8 mouse cellular contexts compared by ENCODE assay signal in genomic region chr11:58010226-58010781, GRCm38 (mm10). TPM values are rescaled to one million over a fixed set of nuclear protein-coding genes. Genes with fewer than 3 reads are reported as not detected.
A peak's percentile ranks its signal among the peaks of the same experiment; 100 is the strongest.
DNase-seq lines count a peak whose midpoint lies in the region; ATAC-seq and TF ChIP-seq lines count a peak whose summit lies in the region.

No protein-coding gene starts in this region.

- TF ChIP-seq CTCF in kidney, adult 2 months (conservative IDR thresholded peaks at IDR 0.05; ENCODE audit: insufficient read depth, insufficient read length, low read depth, low read length): no peak
- no peak for TF ChIP-seq CTCF in liver, adult 2 months (IDR thresholded peaks at IDR 0.05; ENCODE audit: low read depth, low read length)

- H3K4me1 ChIP-seq in kidney, adult 2 months (ENCODE audit: control insufficient read depth, insufficient read depth, low read length): peaks cover 9% of the 10 kb centered on the region; the same call in 1 of the 2 replicates
- H3K4me1 ChIP-seq in brown adipose tissue, adult 24 weeks (ENCODE audit: control insufficient read depth, insufficient read depth, insufficient read length, low read length): peaks cover 8% of the 10 kb centered on the region
- H3K4me1 ChIP-seq in heart, embryonic 12.5 days (replicated peaks): peaks cover 35% of the 10 kb centered on the region
- H3K4me1 ChIP-seq in liver, adult 2 months (ENCODE audit: control insufficient read depth, insufficient read depth, low read length): peaks cover 21% of the 10 kb centered on the region

- DNase-seq in kidney, adult 2 months: peak; percentile 34
- DNase-seq in kidney, postnatal 25 days: no peak
- DNase-seq in liver, adult 2 months (ENCODE audit: extremely low read depth, low read depth, low spot score): peak; percentile 97
- peak; percentile 53 for DNase-seq in thymus, postnatal 25 days
- no peak for DNase-seq in gastrocnemius, postnatal 10 days

- H3K79me2 ChIP-seq in liver, adult 2 months (ENCODE audit: control insufficient read depth, insufficient read depth, low read length): peaks cover 35% of the 10 kb centered on the region

- no peaks in the 10 kb centered on the region for H3K27me3 ChIP-seq in kidney, adult 2 months (replicated peaks; ENCODE audit: control insufficient read depth, insufficient read depth, low read length)
- H3K27me3 ChIP-seq in heart, embryonic 12.5 days (replicated peaks): no peaks in the 10 kb centered on the region
- no peaks in the 10 kb centered on the region for H3K27me3 ChIP-seq in liver, adult 2 months (ENCODE audit: control insufficient read depth, insufficient read depth, low read length)

- TF ChIP-seq POLR2A in kidney, adult 2 months (IDR thresholded peaks at IDR 0.05; ENCODE audit: low read depth, low read length): no peak
- TF ChIP-seq POLR2A in liver, adult 2 months (IDR thresholded peaks at IDR 0.05; ENCODE audit: extremely low read depth, insufficient read depth, low read length): peak; percentile 16; the same call in 1 of the 2 replicates

- H3K4me3 ChIP-seq in kidney, adult 2 months (ENCODE audit: insufficient read depth, low read depth, low read length): peak overlapping the region; percentile 76
- peak overlapping the region; percentile 83 for H3K4me3 ChIP-seq in brown adipose tissue, adult 24 weeks (ENCODE audit: insufficient read depth, low read depth, low read length)
- H3K4me3 ChIP-seq in heart, embryonic 12.5 days: peak overlapping the region; percentile 96
- H3K4me3 ChIP-seq in liver, adult 2 months (ENCODE audit: insufficient read depth, low read depth, low read length): peak overlapping the region; percentile 96

- H3K27ac ChIP-seq in kidney, adult 2 months (ENCODE audit: insufficient read depth, low read depth, low read length): peak overlapping the region; percentile 77
- H3K27ac ChIP-seq in brown adipose tissue, adult 24 weeks (replicated peaks; ENCODE audit: low read depth, low read length): peak overlapping the region; percentile 68
- H3K27ac ChIP-seq in heart, embryonic 12.5 days (ENCODE audit: poor library complexity, severe bottlenecking): peak overlapping the region; percentile 95
- peak overlapping the region; percentile 86 for H3K27ac ChIP-seq in liver, adult 2 months (replicated peaks; ENCODE audit: insufficient read depth, low read depth, low read length)

- 3% methylated on average over 16 of the region's 16 CpGs for WGBS in kidney, adult 2 months
- 3% methylated on average over 16 of the region's 16 CpGs for WGBS in heart, embryonic 12.5 days
- under 1% methylated on average over 16 of the region's 16 CpGs for WGBS in liver, adult 2 months

- no peak for ATAC-seq in heart, embryonic 12.5 days (ENCODE audit: insufficient number of reproducible peaks, low FRiP score)
- peak; percentile 74 for ATAC-seq in monocyte, adult 5-6 weeks (replicated peaks; ENCODE audit: insufficient number of reproducible peaks, low FRiP score, low TSS enrichment, poor library complexity, severe bottlenecking)

- H3K9me3 ChIP-seq in heart, embryonic 12.5 days (replicated peaks): no peaks in the 10 kb centered on the region

- H3K36me3 ChIP-seq in kidney, adult 2 months (ENCODE audit: control insufficient read depth, insufficient read depth, low read length): no peaks in the 10 kb centered on the region
- no peaks in the 10 kb centered on the region for H3K36me3 ChIP-seq in heart, embryonic 12.5 days
- H3K36me3 ChIP-seq in liver, adult 2 months (ENCODE audit: control insufficient read depth, insufficient read depth, low read length): no peaks in the 10 kb centered on the region

- peak overlapping the region; percentile 84 for H3K4me2 ChIP-seq in heart, embryonic 12.5 days

- peak overlapping the region; percentile 98 for H3K9ac ChIP-seq in heart, embryonic 12.5 days
- peak overlapping the region; percentile 98 for H3K9ac ChIP-seq in liver, adult 2 months (ENCODE audit: low read depth, low read length)

RNA-seq across cellular contexts. Expression of gene Larp1, which starts 1.4 kb away (rescaled TPM):
- polyA plus RNA-seq in kidney, adult 2 months (2012; rRNA removed): 35.3 and 36.8 TPM in 2 replicates
- 14.1 and 21.8 TPM in 2 replicates for polyA plus RNA-seq in brown adipose tissue, adult 24 weeks (2012; ENCODE audit: insufficient read depth, insufficient read length, missing spikeins)
- polyA plus RNA-seq in heart, embryonic 12.5 days (2016; fragmentation: Nextera tagmentation; extraction: Ambion mirVana): 17.5 and 18.3 TPM in 2 replicates
- total RNA-seq in liver, adult 2 months (2014; rRNA removed): 19.7 and 31.4 TPM in 2 replicates
- 34.7 and 39.8 TPM in 2 replicates for polyA plus RNA-seq in liver, adult 2 months (2012; rRNA removed)
- total RNA-seq in monocyte, adult 5-6 weeks (2017): 26.3 to 50.9 TPM (median 33.5 TPM) in 3 replicates
- 10 to 100 TPM; 78.2 to 88.3 TPM for total RNA-seq in gastrocnemius, postnatal 10 days (2021)

Comparison
In these comparisons a context has a peak if more than half of its experiments do, and no peak if none do; other contexts are left out.
1. DNase-seq: peak in kidney, adult 2 months (single experiment), liver, adult 2 months (single experiment) and thymus, postnatal 25 days (single experiment); none in kidney, postnatal 25 days (0 of 2) and gastrocnemius, postnatal 10 days (single experiment).
2. Peak in every context shown above with its lines, with median percentiles within 50 percentile points of each other: H3K27ac ChIP-seq and H3K4me3 ChIP-seq.